Mouse (Mus musculus): ENCODE measurements at regions not wholly inside any gene's neighbourhood (a gene's known extent, or its start where the extent isn't known, plus 50 kb on each side); places are given as distances from the start of the nearest gene placed in this dataset.
A peak's percentile ranks its signal among the peaks of the same experiment; 100 is the strongest.

- DNase-seq: no peak
Measured at GRCm38 (mm10) chr3:159689743-159690142, 90.8 kb downstream of the Rpe65 start.

- peak in 1 of 2 experiments; percentile 1 for DNase-seq
Measured at GRCm38 (mm10) chr3:159724340-159725119, 114.9 kb upstream of the Wls start.

- DNase-seq: no peak
Measured at GRCm38 (mm10) chr3:159732201-159732600, 107.3 kb upstream of the Wls start.

- no peak for DNase-seq
Measured at GRCm38 (mm10) chr3:159733141-159733540, 106.3 kb upstream of the Wls start.

GRCm38 (mm10) chr3:159734547-159734946, 104.9 kb upstream of the Wls start:
- DNase-seq: no peak

GRCm38 (mm10) chr3:159736070-159736469, 103.4 kb upstream of the Wls start:
- DNase-seq: no peak

GRCm38 (mm10) chr3:159740600-159741279, 98.7 kb upstream of the Wls start:
- DNase-seq: no peak

- no peak for DNase-seq
Measured at GRCm38 (mm10) chr3:159741816-159742215, 97.7 kb upstream of the Wls start.

GRCm38 (mm10) chr3:159759740-159760139, 79.7 kb upstream of the Wls start:
- no peak for DNase-seq

GRCm38 (mm10) chr3:159760293-159760692, 79.2 kb upstream of the Wls start:
- no peak for DNase-seq

- no peak for DNase-seq
Measured at GRCm38 (mm10) chr3:159760949-159761348, 78.5 kb upstream of the Wls start.

- no peak for DNase-seq
Measured at GRCm38 (mm10) chr3:159782222-159782844, 57.1 kb upstream of the Wls start.

GRCm38 (mm10) chr3:159787776-159788175, 51.7 kb upstream of the Wls start:
- no peak for DNase-seq

Data from layer of hippocampus, postnatal 36 days (tissue).